Mouse (Mus musculus) midbrain, embryonic 12.5 days (tissue): Measurements from ENCODE around the gene Mon2. TPM values are rescaled to one million over a fixed set of nuclear protein-coding genes. Genes with fewer than 3 reads are reported as not detected.
A peak's percentile ranks its signal among the peaks of the same experiment; 100 is the strongest.

ENCODE experiments used
- ATAC-seq: fragments of 200-750 bp; cut with Nextera tagmentation; 2 replicates; pipeline ENCODE4 v1.8.0; 2017; ENCODE audit warnings: low read depth, moderate TSS enrichment, moderate library complexity; ENCODE audit not compliant: low FRiP score
- H3K27ac ChIP-seq: fragments of 300-500 bp; sonication (generic); replicated peaks from 2 replicates; pipeline ENCODE4 v1.5.1; 2016; ENCODE audit warnings: mild to moderate bottlenecking
- H3K27me3 ChIP-seq: fragments of 300-500 bp; sonication (generic); 2 replicates; pipeline ENCODE4 v1.6.1; 2016; ENCODE audit warnings: mild to moderate bottlenecking
- H3K36me3 ChIP-seq: fragments of 300-500 bp; sonication (generic); 2 replicates; pipeline ENCODE4 v1.6.1; 2016
- H3K4me1 ChIP-seq: fragments of 300-500 bp; sonication (generic); 2 replicates; pipeline ENCODE4 v1.6.1; 2016
- H3K4me2 ChIP-seq: fragments of 300-500 bp; sonication (generic); replicated peaks from 2 replicates; pipeline ENCODE4 v1.6.1; 2016; ENCODE audit warnings: mild to moderate bottlenecking, moderate library complexity
- H3K4me3 ChIP-seq: fragments of 300-500 bp; sonication (generic); 2 replicates; pipeline ENCODE4 v1.5.1; 2016; ENCODE audit warnings: mild to moderate bottlenecking
- H3K9ac ChIP-seq: fragments of 300-500 bp; sonication (generic); replicated peaks from 2 replicates; pipeline ENCODE4 v1.6.1; 2016; ENCODE audit warnings: mild to moderate bottlenecking, moderate library complexity
- H3K9me3 ChIP-seq: fragments of 300-500 bp; sonication (generic); 2 replicates; pipeline ENCODE4 v1.6.1; 2016; ENCODE audit warnings: mild to moderate bottlenecking
- WGBS: fragments of 180-500 bp; shearing (Covaris S2); methylation state at CpG from one replicate; pipeline ENCODE4 v1.1.7; 2016; 5-methylcytosine and 5-hydroxymethylcytosine counted together
- polyA plus RNA-seq: library from polyadenylated mRNA; unstranded; fragments of >200 nt; fragmentation: Nextera tagmentation; extraction: Ambion mirVana; gene quantifications from 2 replicates; pipeline ENCODE4 v1.2.1, GENCODE M21; 2016

The Mon2 gene
- 40.2 and 42.1 TPM in 2 replicates for polyA plus RNA-seq

DNA sequence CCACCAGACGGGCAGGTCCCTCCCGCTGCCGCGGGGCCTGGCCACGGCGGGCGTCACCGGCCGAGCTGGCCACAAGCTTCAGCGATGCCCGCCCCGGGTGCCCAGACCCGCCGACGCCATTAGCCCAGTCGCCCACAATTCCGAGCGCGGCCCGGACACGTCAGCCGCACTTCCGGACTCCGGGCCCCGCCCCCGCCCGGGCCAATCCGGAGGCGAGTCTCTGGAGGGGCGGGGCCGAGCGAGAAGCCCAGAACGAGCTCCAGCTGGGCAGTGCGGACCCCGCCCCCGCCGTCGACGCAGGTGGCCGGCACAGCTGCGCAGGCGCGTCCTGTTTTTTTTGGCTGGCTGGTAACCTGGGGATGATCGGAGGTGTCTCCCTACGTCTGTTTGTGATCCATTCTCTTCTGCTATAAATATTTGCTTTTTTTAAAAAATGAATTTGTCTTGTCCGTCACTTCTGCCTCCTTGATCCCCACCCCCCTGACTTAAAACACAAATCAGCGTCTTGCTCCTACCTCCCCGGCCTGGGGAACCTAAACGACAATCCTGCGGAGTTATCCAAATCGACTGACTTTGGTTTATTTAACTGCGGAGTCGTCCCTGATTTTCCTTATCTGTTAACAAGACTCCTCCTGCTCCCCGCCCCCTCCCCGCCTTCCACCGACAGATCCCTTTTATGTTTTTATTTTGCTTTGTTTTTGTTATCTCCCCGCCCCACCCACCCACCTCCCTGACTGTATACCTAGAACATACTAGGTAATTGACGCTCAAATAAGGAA is at the start of gene Mon2:
Gene Mon2, minus strand, starts transcription at position 261 of the 779 bp plus-strand sequence.
- Histone ChIP-seq H3K4me3 (peak within 1 kb of the TSS; percentile 97), H3K36me3 (peaks cover 6% of the 10 kb centered on the region; the same call in 1 of the 2 replicates), H3K27me3 (no peaks in the 10 kb centered on the region), H3K4me2 (peak within 1 kb of the TSS; percentile 68), H3K4me1 (peaks cover 11% of the 10 kb centered on the region), H3K9ac (peak within 1 kb of the TSS; percentile 84), H3K9me3 (no peaks in the 10 kb centered on the region), H3K27ac (peak within 1 kb of the TSS; percentile 73)
- under 1% methylated on average over 44 of the region's 58 CpGs for WGBS
- peak; percentile 100 for ATAC-seq

DNA sequence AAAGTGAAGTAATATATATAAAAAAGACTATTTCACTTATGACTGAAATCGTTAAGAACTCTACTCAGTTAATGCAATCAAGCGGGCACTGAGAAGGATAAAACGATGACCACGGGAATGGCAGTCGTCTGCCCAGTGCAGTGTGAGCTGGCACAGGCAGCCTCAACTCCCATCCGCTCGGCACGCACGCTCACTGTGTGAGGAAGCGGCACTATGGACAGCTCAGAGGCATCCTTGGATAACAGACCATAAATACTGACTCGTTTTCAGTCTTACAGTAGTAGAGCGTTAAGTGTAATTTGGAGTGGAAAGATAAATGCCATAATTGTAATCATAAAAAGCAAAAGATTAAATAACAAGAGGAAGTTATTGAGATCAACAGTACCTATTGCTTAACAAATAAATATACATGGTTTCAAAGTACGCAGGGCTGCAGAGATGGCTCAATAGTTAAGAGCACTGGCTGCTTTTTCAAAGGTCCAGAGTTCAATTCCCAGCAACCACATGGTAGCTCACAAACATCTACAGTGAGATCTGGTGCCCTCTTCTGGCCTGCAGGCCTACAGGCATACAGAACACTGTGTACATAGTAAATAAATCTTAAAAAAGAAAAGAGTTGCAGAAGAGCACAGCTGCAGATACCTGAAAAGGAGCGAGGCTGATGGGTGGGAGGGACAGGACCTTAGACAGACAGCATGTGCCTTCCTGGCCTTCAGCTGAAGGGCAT is 44.5 kb upstream of the Mon2 start:
- no peak for ATAC-seq
- Histone ChIP-seq H3K27me3 (no peaks in the 10 kb centered on the region), H3K36me3 (peaks cover 87% of the 10 kb centered on the region), H3K4me1 (no peaks in the 10 kb centered on the region), H3K9ac (no peak overlapping the region), H3K4me2 (no peak overlapping the region), H3K4me3 (no peak overlapping the region), H3K27ac (no peak overlapping the region), H3K9me3 (no peaks in the 10 kb centered on the region)
- WGBS, result 96% methylated on average over 14 of the region's 14 CpGs

DNA sequence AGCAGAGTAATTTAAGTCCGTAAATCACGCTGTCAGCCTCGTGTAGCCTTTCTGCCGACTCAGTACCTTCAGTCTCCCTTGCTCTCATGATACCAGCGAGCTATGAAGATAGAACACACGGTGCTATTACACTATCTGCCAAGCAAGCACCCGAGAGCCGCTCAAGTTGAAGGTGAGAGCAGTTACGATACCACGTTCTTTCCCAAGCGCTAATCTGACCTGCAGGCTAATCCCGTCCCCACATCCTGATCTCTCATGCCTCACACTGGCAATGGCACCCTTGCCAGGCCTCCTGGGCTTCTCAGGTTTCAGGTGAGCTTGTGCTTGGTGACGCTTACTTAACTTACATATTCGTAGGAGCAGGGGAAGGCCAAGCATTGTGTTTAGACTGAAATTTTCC is 40.6 kb upstream of the Mon2 start:
- Histone ChIP-seq H3K27ac (no peak overlapping the region), H3K4me1 (no peaks in the 10 kb centered on the region), H3K4me2 (no peak overlapping the region), H3K27me3 (no peaks in the 10 kb centered on the region), H3K9ac (no peak overlapping the region), H3K4me3 (no peak overlapping the region), H3K36me3 (peaks cover 77% of the 10 kb centered on the region), H3K9me3 (no peaks in the 10 kb centered on the region)
- WGBS, result 92% methylated on average over 14 of the region's 14 CpGs
- ATAC-seq, result no peak

DNA sequence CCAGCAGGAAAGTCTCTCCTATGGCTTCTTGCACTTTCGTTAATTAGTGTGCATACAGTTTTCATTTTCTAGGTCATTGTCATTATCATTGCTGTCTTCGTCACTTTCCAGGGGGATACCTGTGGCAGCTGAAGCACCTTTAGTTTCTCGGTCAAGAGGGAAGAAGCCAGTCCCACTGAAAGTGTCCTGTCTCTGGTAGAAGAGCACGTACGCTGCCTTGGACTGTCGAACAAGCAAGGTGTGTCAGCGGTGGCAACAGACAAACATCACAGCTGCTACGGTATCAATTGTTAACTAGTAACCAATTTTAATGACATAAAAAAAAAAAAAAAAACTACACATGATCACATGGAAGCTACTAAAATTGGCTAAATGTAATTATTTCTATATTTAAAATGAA is 37.2 kb upstream of the Mon2 start:
- H3K9me3 ChIP-seq, result no peaks in the 10 kb centered on the region
- no peaks in the 10 kb centered on the region for H3K27me3 ChIP-seq
- H3K4me3 ChIP-seq, result no peak overlapping the region
- peaks cover 58% of the 10 kb centered on the region for H3K36me3 ChIP-seq
- ATAC-seq, result no peak
- 95% methylated on average over 8 of the region's 8 CpGs for WGBS
- no peak overlapping the region for H3K4me2 ChIP-seq
- H3K9ac ChIP-seq, result no peak overlapping the region
- H3K4me1 ChIP-seq, result peaks cover 3% of the 10 kb centered on the region; the same call in 1 of the 2 replicates
- no peak overlapping the region for H3K27ac ChIP-seq

DNA sequence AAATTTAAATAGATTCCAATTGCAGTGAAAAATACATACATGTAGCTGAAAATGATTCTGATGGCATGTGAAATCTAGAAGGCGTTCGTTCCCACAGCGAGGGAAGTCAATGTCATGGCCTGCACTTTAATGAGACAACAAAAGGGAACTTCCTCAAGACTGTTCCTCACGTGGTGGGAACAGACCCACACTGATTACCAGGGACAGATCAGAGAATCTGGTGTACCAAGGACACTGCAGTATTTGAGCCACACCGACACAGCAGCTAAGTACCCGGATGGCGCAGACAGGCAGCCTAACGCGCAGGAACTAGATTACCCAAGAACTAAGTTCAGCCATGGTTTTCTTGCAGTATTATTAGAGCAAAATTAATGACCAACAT is 36.5 kb upstream of the Mon2 start:
- H3K9me3 ChIP-seq, result no peaks in the 10 kb centered on the region
- H3K36me3 ChIP-seq, result peaks cover 51% of the 10 kb centered on the region
- 94% methylated on average over 9 of the region's 9 CpGs for WGBS
- peaks cover 3% of the 10 kb centered on the region; the same call in 1 of the 2 replicates for H3K4me1 ChIP-seq
- no peak overlapping the region for H3K4me2 ChIP-seq
- no peak for ATAC-seq
- no peak overlapping the region for H3K27ac ChIP-seq
- no peak overlapping the region for H3K9ac ChIP-seq
- H3K27me3 ChIP-seq, result no peaks in the 10 kb centered on the region
- no peak overlapping the region for H3K4me3 ChIP-seq

DNA sequence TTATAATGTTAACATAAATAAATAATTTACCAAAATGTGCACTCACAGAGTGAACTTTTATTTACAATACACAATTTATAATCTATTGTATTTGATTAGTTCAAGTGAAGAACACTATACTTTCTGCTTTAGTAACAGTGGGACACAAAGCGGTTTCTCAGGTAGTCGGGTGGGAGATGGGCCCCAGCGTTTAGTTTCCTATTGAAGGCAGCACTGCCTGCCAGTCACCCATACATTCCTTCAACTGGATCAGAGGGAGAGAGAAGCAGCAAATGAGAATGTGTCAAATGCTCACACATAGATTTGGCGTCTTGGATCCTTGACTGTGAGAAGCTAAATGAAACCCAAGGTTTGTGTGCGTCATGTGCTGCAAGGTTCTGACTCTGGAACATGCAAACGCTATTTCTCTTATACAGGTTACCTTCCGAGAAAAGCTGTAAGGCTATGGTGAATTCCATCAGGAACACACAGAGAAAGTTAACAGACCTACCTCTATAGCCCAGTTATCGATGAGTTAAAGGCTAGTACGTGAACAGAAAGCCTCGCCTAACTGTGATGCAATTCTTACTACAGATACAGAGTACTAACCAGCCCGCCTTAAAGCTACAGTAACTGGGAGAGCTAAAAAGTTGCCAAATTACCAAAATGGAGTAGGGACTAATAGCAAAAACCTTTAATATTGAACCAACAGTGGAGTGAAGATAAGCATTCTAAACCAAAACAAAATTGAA is 35.9 kb upstream of the Mon2 start:
- Histone ChIP-seq H3K27ac (no peak overlapping the region), H3K4me2 (no peak overlapping the region), H3K27me3 (no peaks in the 10 kb centered on the region), H3K36me3 (peaks cover 47% of the 10 kb centered on the region), H3K4me3 (no peak overlapping the region), H3K9ac (no peak overlapping the region), H3K4me1 (peaks cover 3% of the 10 kb centered on the region; the same call in 1 of the 2 replicates), H3K9me3 (no peaks in the 10 kb centered on the region)
- WGBS, result 92% methylated on average over 11 of the region's 11 CpGs
- no peak for ATAC-seq

DNA sequence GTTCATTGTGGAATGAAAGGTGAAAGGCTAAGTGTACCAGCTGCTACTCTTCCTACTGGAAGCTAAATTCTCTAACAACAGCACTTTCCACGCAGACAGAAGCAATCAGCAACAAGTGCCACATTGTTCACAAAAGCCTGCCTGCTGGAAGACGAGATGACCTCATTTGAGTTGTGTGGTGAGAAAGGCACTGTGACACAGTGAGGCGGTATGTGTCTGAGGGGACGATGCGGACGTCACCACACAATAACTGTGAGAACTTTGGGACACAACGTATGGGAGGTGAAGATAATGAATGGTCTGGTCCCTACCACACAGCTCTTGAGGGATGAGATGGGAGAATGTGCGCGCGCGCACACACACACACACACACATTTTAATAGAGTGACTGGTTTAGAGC is 34.2 kb upstream of the Mon2 start:
- Histone ChIP-seq H3K9me3 (no peaks in the 10 kb centered on the region), H3K4me3 (no peak overlapping the region), H3K4me2 (no peak overlapping the region), H3K9ac (no peak overlapping the region), H3K27me3 (no peaks in the 10 kb centered on the region), H3K4me1 (peaks cover 3% of the 10 kb centered on the region; the same call in 1 of the 2 replicates), H3K27ac (no peak overlapping the region), H3K36me3 (peaks cover 31% of the 10 kb centered on the region)
- peak; percentile 47; the same call in 1 of the 2 replicates for ATAC-seq
- 84% methylated on average over 11 of the region's 11 CpGs for WGBS

DNA sequence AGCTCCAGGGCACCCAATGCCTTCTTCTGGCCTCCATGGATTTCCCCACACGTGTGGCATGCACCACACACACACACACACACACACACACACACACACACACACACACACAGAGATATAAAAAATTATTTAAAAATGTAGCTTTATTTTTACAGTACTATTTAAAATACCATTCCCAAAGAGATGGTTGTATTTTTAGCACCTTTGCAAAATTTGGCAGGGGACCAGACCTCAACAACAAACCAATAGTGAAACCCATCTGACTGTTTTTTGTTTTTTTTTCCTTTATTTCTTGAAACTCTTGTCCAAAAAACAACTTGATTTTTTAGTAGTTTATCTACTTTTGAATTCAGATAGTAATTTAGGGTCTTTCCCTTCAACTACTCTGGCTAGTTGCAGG is 32.2 kb upstream of the Mon2 start:
- Histone ChIP-seq H3K9me3 (no peaks in the 10 kb centered on the region), H3K36me3 (peaks cover 19% of the 10 kb centered on the region; the same call in 1 of the 2 replicates), H3K27me3 (no peaks in the 10 kb centered on the region), H3K4me1 (peaks cover 3% of the 10 kb centered on the region; the same call in 1 of the 2 replicates), H3K4me3 (no peak overlapping the region), H3K4me2 (no peak overlapping the region), H3K9ac (no peak overlapping the region), H3K27ac (no peak overlapping the region)
- ATAC-seq, result no peak
- 90% methylated on average over 1 of the region's 1 CpGs for WGBS

DNA sequence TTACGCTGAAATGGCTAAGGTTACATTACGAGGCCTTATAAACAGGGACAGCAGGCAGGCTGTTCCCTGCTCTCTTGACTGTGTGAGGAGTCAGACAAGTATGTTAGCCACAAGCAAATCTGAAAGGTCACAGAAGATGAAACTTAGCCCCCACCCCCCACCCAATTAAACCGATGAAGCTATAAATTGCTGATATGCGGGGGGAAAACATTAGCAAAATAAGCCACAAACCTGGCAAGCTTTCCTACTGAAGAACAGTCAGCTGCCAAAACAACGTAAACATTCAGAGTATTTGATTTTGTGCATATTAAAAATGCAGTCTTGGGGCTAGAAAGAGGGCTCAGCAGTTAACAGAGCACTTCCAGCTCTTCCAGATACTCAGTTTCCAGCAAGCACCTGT is 31.8 kb upstream of the Mon2 start:
- no peak overlapping the region for H3K27ac ChIP-seq
- H3K9ac ChIP-seq, result no peak overlapping the region
- H3K4me2 ChIP-seq, result no peak overlapping the region
- no peaks in the 10 kb centered on the region for H3K9me3 ChIP-seq
- peaks cover 16% of the 10 kb centered on the region; the same call in 1 of the 2 replicates for H3K36me3 ChIP-seq
- no peaks in the 10 kb centered on the region for H3K27me3 ChIP-seq
- WGBS, result 94% methylated on average over 5 of the region's 5 CpGs
- peaks cover 3% of the 10 kb centered on the region; the same call in 1 of the 2 replicates for H3K4me1 ChIP-seq
- H3K4me3 ChIP-seq, result no peak overlapping the region
- no peak for ATAC-seq

DNA sequence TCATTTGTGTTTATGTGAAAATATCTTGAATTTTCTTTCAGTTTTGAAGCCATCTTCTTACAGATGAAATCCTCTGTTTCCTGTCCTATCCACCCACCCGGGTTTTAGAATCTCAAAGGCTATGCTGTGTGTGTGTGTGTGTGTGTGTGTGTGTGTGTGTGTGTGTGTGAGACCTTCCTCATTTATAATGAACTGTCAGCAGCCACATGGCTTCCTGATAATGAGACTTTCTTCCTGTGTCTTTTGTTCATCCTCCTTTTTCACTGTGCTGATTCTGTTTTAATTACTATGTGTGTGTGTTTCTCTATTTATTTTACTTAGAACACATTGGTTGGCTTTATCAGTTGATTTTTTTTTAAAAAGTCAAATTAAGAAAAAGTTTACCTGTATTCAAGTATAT is 25.0 kb upstream of the Mon2 start:
- no peaks in the 10 kb centered on the region for H3K27me3 ChIP-seq
- no peak overlapping the region for H3K9ac ChIP-seq
- H3K4me1 ChIP-seq, result no peaks in the 10 kb centered on the region
- no peaks in the 10 kb centered on the region for H3K9me3 ChIP-seq
- no peaks in the 10 kb centered on the region for H3K36me3 ChIP-seq
- H3K27ac ChIP-seq, result no peak overlapping the region
- ATAC-seq, result no peak
- no peak overlapping the region for H3K4me2 ChIP-seq
- H3K4me3 ChIP-seq, result no peak overlapping the region
- WGBS, result 96% methylated on average over 1 of the region's 1 CpGs

DNA sequence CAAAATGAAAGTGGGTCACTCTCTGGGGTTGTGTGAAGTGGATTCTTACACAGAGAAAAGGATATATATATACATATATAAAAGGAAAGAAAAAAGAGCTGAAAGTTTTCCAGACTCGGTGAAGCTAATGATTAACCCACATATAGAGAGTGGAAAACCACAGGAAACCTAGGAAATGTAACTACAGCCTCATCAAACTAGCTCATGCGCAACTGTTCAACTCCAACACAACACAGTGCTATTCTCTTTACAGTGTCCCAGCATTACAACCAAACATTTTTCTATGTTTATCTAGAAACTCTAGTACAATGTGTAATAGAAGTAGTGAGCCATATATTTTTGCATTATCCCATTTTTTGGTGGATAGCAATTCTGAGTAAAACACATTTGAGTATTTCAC is 24.3 kb upstream of the Mon2 start:
- 96% methylated on average over 2 of the region's 2 CpGs for WGBS
- no peak for ATAC-seq

DNA sequence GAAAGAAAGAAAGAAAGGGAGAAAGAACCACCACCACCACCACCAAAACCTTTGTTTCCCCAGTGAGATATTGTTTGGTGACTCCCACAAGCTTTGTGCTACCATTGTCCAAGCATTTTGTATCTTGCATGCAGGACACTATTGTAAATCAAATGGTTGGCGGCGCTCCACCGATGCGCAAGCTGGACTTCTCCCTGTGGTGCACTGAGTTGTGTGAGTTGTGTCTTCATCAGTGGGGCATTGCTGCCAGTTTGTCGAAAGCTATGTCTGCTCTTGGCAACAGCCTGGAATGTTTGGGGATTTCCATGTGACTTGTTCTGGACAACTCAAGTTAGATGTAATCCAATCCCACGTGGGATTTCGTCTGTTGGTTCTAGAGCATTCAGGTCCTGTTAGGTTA is 18.2 kb upstream of the Mon2 start:
- no peak for ATAC-seq
- Histone ChIP-seq H3K4me3 (no peak overlapping the region), H3K27me3 (no peaks in the 10 kb centered on the region), H3K9ac (no peak overlapping the region), H3K4me2 (no peak overlapping the region), H3K9me3 (no peaks in the 10 kb centered on the region), H3K27ac (no peak overlapping the region), H3K4me1 (no peaks in the 10 kb centered on the region), H3K36me3 (no peaks in the 10 kb centered on the region)
- 87% methylated on average over 7 of the region's 7 CpGs for WGBS

More for the DNA sequence above, 24.3 kb upstream of the Mon2 start:
- H3K9me3 ChIP-seq, result no peaks in the 10 kb centered on the region
- H3K9ac ChIP-seq, result no peak overlapping the region
- H3K4me3 ChIP-seq, result no peak overlapping the region
- no peaks in the 10 kb centered on the region for H3K36me3 ChIP-seq
- H3K27me3 ChIP-seq, result no peaks in the 10 kb centered on the region
- no peak overlapping the region for H3K27ac ChIP-seq
- no peaks in the 10 kb centered on the region for H3K4me1 ChIP-seq
- no peak overlapping the region for H3K4me2 ChIP-seq
